Mouse (Mus musculus) fat pad, adult 2 months (tissue): Measurements from ENCODE around the gene Il17ra.

ENCODE experiments used
- DNase-seq: peaks from one replicate; pipeline ENCODE4 v3.0.0-alpha.2; 2011; ENCODE audit warnings: low read depth, low spot score; ENCODE audit errors: extremely low read depth

Il17ra gene

DNA sequence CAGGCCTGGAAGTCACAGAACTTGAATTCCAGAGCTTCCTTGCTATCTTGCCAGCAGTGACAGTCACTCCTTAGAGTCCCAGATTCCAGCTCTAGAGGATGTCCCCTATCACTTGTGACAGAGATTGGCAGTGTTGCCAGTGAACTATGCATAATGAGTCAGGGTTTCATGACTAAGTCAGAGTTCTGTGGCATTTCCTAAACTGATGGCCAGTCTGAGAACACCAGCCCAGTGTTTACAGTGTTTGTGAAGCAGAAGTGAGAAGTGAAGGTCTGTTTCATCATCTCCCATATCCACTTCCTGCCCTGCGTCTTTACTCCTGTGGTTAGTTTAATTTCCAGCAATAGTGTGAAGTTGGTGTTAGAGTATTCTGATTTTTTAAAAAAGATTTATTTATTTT is 7.6 kb downstream of the Il17ra start:
- no peak for DNase-seq

DNA sequence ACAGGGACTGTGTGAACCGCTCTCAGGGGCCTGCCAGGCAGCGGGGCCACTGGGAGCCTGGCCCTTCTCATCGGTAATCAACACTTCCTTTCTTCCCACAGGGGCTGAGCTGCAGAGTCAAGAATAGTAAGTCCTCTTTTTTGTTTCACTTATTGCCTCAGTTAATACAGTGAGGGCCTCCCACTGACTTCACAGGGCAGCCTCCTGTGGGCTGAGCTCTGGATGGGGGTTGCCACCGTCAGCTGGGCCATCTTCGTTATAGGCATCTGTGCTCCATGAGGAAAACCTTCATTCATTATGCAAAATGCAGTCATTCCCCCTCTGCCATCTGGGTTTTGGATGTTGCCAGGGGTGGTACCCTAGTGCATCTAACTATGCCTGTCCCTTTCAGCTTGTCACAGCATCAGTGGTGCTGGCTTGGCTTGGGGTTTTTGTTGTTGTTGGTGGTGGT is 9.0 kb downstream of the Il17ra start:
- no peak for DNase-seq

DNA sequence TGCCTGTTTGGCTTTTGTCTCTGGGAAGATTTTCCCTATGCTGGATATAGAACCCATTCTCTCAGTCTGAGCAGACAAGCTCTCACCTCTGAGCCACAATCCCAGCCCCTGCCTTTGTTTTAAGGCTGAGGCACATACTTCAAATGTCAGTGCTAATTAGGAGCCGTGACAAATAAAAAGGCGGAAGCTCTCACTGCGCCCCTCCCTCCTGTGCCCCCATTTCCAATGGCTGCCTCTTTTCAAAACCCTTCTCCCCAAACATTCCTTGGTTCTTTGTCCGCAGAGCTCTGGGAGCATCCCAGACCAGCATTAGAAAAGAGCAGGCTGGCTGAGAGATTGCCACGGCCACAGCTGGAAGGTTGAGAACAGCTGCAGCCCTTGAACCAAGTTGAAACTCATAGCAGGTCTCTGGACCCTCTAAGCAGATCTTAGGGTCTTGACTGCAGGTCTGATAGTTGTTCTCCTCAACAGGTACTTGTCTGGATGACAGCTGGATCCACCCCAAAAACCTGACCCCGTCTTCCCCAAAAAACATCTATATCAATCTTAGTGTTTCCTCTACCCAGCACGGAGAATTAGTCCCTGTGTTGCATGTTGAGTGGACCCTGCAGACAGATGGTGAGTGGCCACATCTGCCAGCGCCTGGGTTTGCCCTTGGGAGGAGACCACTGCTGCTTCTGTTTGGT is 9.6 kb downstream of the Il17ra start:
- no peak for DNase-seq

DNA sequence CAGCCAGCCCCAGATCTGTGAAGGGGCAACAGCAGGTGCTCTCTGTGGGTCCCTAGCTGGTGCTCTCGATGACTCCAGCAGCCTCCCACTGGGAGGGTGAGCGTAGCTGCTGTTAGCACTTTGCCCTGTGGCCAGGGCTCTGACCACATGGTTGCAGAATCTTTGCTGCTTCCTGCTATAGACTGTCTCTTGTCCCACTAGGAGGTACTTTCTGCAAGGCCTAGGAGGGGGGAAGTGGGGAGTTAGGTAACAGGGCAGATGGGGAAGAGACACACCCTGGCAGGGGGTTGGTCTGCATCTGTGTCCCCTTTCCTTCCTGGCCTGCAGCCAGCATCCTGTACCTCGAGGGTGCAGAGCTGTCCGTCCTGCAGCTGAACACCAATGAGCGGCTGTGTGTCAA is 10.4 kb downstream of the Il17ra start:
- DNase-seq, result no peak

DNA sequence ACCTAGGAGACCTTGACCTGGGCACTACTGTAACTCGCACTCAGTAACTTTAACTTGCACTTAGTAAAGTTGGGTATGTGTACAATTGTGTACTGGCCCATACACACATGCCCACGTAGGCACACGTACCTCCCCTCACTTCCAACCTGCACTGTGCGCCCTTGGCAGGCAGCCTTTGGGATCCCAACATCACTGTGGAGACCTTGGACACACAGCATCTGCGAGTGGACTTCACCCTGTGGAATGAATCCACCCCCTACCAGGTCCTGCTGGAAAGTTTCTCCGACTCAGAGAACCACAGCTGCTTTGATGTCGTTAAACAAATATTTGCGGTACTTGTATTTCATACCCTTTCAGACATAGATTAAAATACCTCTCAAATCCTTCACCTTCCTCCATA is 12.2 kb downstream of the Il17ra start:
- no peak for DNase-seq

DNA sequence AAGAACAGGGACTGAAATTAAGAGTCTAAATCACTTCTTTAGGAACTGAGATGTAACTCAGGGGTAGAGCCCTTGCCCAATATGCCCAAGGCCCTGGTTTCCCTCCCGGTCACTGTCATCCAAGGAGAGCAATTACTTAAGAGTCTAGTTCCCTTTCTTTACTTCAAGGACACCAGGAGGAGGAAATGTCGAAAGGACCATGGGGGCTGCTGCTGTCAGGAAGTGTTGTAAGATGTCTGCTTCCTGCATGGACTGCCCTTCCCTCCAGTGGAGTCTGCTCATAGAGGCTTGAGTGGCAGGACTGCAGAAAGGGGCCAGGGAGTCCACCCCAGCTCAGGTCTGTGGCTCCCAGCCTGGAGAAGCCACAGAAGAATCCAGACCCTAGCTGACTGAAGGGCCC is 16.3 kb downstream of the Il17ra start:
- no peak for DNase-seq

DNA sequence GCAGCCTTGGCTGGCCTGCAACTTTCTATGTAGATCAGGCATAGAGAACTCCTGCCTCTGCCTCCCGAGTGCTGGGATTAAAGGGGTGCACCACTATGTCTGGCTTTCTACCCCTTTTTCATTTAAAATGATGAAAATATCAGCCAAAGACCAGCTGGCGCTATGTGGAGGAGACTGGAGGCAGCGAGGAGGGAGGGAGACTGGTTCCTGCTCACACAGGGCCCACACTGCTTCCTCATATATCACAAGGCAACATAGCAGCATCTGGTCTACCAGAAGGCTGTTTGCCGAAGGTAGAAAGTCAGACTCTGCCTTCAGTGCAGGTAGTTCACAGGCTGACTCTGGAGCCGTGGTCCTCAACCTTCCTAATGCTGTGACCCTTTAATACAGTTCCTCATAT is 17.3 kb downstream of the Il17ra start:
- DNase-seq, result no peak

DNA sequence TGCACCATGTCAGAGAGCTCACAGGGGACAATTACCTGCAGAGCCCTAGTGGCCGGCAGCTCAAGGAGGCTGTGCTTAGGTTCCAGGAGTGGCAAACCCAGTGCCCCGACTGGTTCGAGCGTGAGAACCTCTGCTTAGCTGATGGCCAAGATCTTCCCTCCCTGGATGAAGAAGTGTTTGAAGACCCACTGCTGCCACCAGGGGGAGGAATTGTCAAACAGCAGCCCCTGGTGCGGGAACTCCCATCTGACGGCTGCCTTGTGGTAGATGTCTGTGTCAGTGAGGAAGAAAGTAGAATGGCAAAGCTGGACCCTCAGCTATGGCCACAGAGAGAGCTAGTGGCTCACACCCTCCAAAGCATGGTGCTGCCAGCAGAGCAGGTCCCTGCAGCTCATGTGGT is 18.5 kb downstream of the Il17ra start:
- no peak for DNase-seq

DNA sequence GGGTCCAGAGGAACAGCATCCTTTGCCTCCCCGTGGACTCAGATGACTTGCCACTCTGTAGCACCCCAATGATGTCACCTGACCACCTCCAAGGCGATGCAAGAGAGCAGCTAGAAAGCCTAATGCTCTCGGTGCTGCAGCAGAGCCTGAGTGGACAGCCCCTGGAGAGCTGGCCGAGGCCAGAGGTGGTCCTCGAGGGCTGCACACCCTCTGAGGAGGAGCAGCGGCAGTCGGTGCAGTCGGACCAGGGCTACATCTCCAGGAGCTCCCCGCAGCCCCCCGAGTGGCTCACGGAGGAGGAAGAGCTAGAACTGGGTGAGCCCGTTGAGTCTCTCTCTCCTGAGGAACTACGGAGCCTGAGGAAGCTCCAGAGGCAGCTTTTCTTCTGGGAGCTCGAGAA is 19.0 kb downstream of the Il17ra start:
- no peak for DNase-seq

DNA sequence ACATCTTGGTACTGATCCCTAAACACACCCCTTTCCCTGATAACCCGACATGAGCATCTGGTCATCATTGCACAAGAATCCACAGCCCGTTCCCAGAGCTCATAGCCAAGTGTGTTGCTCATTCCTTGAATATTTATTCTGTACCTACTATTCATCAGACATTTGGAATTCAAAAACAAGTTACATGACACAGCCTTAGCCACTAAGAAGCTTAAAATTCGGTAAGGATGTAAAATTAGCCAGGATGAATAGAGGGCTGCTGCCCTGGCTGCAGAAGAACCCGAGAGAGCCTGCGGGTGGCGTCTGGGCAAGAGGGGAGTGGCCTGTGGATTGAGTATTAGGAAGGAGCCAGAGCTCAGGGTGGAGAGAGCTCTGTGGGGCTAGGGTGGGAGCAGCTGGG is 19.7 kb downstream of the Il17ra start:
- no peak for DNase-seq

DNA sequence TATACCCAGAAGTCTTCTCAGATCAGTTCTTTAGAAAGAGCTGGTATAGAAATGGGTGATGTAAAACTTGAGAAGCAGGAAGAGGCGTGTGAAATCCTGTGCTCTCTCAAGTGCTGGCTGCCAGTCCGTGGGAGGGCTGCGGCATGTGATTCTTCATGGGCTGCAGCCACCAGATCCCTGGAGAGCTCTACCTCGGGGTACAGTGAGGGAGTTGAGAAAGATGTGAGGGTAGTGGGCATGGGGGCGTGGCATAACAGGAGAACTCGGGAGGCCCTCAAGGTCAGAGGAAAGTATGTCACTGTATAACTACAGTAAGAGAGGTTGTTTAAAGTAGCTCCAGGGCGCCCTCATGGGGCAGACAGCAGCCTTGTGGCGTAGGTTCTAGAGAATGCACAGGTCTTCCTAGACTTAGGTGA is 20.2 kb downstream of the Il17ra start:
- DNase-seq, result no peak

DNA sequence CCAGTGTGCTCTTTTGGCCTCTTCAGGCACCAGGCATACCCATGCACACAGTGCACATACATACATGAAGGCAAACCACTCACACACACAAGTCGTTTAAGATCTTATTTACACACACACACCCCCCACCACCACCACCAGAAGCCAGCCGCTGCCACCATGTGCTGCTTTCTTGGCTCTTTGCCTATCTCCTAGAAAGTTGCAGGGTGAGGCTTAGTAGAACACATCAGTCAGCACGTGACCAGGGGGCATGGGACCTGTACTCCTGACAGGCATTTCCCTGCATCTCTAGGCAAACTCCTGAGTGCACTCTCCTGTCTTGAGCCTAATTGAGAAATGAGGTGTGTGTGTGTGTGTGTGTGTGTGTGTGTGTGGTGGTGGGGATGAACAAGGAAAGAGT is 22.0 kb downstream of the Il17ra start:
- no peak for DNase-seq

DNA sequence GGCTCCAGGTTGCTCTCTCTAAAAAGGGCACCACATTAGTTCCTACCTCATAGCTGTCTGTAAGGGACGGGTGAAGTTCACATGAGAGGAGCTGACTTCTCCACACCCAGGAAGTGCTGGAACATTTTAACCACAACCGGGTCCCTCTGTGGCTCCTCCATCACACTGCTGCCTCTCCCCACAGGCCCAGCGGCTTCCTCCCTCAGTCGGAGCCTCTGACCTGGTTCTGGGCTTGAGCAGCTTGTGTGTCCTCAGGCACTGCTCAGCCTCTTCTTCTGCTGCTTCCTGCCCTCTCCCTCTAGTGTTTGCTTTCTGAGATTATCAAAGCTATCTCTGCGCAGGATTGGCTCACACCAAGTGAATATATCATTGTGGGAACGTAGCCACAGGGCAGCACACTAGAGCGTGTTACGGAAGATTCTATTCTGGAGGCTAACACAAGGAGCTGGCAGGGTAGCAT is 23.0 kb downstream of the Il17ra start:
- no peak for DNase-seq

DNA sequence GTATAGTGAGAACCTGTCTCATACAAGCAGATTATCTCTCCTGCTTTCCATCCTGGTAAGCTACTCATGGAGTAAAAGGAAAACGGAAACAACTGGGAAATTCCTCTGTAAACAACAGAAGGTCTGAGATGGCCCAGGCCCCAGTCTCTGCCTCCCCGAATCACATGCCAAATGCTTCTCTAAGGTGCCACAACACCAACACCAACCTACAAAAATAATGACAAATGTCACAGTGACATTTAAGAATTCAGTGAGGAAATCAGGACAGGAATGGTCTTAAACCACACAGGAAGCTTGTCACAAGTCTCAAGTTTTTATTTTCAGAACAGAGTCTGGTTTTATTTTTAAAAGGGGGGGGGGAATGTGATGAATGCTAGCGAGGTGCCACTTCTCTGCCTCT is 25.6 kb downstream of the Il17ra start:
- DNase-seq, result no peak

DNA sequence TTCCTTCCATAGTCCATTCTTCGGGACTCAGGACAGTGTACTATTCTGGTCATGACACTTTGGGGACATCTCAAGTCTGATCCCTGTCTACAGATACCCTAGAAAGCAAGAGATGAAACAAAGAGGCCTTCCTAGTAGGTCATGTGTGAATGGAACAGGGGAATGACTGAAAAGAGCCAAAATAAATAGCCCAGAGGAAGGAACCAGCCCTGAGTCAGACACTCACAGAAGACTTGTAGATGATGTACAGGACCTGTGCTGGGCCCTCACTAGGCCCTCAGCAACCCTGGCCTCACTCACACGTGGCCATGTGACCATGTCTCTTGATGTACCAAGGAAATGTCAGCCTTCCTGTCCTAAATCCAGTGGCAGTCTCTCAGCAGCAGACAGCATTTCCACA is 26.4 kb downstream of the Il17ra start:
- no peak for DNase-seq

DNA sequence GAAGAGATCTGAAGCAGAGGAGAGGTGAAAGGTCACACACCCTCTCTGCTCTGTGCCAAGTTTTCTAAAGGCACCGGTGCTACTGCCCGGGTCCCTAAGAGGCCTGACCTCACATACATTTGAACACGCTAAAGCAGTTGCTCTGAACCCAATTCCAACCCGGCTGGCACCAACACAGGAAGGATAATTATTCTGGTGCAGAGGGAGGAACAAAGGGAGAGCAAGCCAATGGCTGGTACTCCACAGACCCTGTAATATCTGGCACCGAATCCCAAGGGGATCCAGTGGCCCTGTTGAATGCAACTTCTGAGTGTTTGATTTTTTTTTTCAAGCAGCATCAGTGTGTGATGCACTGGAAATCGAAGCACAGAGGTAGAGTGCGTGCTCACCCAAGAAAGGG is 28.0 kb downstream of the Il17ra start:
- no peak for DNase-seq

DNA sequence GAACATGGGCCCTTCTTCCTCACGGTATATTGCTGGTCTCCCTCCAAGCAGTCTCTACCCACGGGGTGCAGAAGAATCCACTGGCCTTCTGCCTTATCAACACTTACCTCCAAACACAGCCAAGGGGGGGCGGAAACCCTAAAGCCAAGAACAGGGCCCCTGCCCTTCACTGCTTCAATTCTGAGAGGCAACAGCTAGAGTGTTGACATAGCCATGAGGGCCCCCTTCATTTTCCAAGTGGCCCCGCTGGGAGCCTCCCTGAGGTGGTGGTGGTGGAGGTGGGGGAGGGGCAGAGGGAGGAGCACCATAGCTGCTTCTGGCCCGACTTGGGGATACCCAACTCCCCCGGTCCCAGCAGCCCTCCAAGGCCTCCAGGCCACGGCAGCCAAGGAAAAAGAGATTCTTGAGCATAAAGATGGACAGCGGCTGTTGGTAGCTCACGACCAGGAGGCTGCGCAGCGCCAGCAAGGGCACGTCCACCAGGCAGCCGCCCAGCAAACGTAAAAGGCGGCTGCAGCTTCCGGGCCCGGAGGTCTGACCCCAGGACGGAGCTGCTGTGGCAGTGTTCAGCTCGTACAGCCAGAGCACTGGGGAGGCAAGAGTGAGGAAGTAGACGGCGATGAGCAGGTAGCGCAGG is 28.9 kb downstream of the Il17ra start:
- DNase-seq, result no peak

DNA sequence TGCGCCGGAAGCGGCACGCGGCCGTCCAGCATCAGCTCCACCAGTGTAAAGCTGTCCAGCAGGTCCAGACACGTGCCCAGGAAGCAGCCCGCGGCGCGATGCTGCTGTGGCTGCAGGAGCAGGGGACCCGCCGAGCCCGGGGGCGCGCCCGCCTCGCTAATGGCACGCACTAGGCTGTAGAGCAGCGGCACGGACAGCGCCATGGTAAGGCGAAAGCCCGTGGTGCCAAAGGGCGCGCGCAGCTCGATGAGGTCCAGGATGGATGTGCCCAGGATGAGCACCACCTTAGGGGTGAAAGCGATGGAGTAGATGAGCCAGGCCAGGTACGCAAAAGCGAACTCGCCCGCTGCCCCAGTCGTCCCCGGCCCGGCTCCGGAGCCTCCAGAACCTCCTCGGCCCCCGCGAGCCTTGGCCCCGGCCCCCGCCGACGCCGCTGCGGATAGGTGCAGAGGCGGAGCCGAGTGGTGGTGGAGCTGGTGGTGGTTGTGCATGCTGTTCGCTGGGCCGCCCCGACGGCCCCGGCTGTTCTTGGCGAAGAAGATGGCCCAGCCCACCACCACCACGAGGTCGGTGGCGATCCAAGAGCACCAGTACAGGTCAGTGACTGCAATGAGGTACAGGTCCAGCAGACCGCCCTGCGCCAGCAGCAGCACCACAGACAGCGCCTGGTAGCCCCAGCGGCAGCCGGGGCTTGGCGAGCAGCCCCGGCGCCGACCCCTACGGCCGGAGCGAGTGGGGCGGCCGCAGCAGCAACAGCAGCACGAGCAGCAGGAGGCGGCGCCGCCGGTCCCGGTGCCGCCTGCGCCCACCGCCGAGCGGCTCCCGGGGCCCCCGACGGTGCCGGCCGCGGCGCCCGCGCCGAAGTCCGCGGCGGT is 29.7 kb downstream of the Il17ra start:
- no peak for DNase-seq

DNA sequence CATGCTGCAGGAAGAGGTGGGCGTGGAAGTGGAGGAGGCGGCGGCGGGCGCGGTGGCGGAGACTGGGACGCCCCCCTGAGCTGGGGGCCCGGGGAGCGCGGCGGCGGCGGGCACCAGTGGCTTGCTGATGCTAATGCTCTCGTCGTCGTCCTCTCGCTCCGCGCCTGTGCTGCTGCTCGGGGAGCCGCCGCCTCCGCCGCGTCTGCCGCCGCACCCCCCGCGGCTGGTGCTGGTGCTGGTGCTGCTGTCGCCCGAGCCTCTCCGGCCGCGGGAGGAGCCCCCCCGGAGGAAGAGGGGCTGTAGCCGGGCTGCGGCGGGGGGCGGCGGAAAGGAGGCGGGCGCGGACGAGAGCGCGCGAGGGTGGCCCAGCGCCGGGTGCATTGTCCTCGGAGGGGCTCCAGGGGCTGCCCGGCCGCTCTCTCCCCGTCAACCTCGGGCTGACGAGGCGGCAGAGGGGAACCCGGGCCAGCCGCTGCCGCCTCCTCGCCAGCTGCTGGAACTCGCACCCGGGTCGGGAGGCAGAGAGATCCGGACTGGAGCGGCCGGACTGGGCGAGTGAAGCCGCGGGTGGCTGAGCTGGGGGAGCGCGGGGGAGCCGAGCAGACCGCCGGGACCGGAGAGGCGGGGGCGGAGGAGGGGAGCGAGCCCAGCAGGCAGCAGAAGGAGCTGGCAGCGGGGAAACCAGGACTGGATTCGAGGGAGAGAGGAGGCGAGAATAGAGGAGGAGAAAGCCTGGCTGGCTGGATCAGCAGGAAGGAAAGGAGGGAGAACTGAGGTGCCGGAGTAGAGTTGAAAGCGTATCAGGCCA is 30.5 kb downstream of the Il17ra start, which contains the start of gene Tmem121b:
Gene Tmem121b, minus strand, starts transcription at position 434 of the 808 bp plus-strand sequence.
- DNase-seq, result no peak

DNA sequence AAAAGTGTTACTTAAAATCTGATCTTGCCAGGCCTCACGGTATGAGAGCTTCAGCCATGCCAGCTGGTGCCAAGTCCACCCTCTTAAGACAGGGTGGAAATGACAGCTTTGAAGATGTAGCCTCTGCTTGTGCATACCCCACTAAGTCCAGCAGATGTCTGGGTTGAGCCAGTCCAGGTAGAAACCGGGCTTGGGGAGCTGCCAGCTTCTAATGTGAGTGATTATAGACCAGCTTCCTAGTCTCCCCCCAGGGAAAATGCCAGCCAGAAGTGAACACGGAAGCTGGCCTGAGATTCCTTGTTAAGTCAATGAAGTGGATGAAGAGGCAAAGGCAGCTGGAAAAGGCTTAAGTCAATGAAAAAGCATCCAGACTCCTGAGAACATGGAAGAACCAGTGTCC is 33.5 kb downstream of the Il17ra start:
- DNase-seq, result no peak

DNA sequence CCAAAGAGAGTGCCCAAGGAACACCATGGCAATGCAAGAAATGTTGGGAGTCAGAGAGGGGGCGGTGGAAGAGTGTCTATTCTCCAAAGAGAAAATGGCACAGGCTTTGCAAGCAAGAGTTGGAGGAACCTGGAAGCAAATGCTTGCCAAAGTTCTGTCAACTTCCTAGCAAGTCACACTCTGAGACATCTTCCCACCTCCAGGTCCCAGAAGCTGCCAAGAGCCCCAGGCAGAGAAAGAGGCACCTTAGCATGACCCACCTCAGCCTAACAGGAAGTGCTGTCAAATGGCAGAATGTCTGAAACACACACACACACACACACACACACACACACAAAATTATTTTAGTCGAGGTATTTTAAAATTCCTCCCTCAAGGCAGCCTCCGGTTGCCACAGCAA is 41.0 kb downstream of the Il17ra start:
- no peak for DNase-seq
